Mouse (Mus musculus) testis, postnatal 10 days (tissue): ENCODE data around the gene Myo6.

Experiments used
- DNase-seq: peaks from one replicate; pipeline ENCODE4 v3.0.0; 2021; ENCODE audit warnings: low spot score

Myo6 gene

GRCm38 (mm10) chr9:80237184-80237799 is 72.5 kb downstream of the Myo6 start:
- no peak for DNase-seq

- DNase-seq = no peak
Measured at GRCm38 (mm10) chr9:80241719-80242118, 76.9 kb downstream of the Myo6 start.

GRCm38 (mm10) chr9:80252146-80252545 is 87.3 kb downstream of the Myo6 start:
- DNase-seq = no peak

- DNase-seq = no peak
Measured at GRCm38 (mm10) chr9:80253241-80253640, 88.4 kb downstream of the Myo6 start.

- DNase-seq = no peak
Measured at GRCm38 (mm10) chr9:80256561-80256960, 91.7 kb downstream of the Myo6 start.

GRCm38 (mm10) chr9:80258396-80258795 is 93.6 kb downstream of the Myo6 start:
- DNase-seq = no peak

- DNase-seq = no peak
Measured at GRCm38 (mm10) chr9:80260905-80261304, 96.1 kb downstream of the Myo6 start.

- no peak for DNase-seq
Measured at GRCm38 (mm10) chr9:80262367-80263026, 97.7 kb downstream of the Myo6 start.

GRCm38 (mm10) chr9:80266086-80266485 is 101.3 kb downstream of the Myo6 start:
- no peak for DNase-seq

- no peak for DNase-seq
Measured at GRCm38 (mm10) chr9:80266507-80266906, 101.7 kb downstream of the Myo6 start.

GRCm38 (mm10) chr9:80269596-80269995 is 104.8 kb downstream of the Myo6 start:
- no peak for DNase-seq

- DNase-seq = no peak
Measured at GRCm38 (mm10) chr9:80272951-80273350, 108.1 kb downstream of the Myo6 start.

- no peak for DNase-seq
Measured at GRCm38 (mm10) chr9:80275053-80275771, 110.4 kb downstream of the Myo6 start.

- no peak for DNase-seq
Measured at GRCm38 (mm10) chr9:80275772-80276134, 110.9 kb downstream of the Myo6 start.

GRCm38 (mm10) chr9:80277157-80277556 is 112.3 kb downstream of the Myo6 start:
- no peak for DNase-seq

- no peak for DNase-seq
Measured at GRCm38 (mm10) chr9:80277770-80278169, 112.9 kb downstream of the Myo6 start.

GRCm38 (mm10) chr9:80280724-80281123 is 115.9 kb downstream of the Myo6 start:
- no peak for DNase-seq

- DNase-seq = no peak
Measured at GRCm38 (mm10) chr9:80282426-80282825, 117.6 kb downstream of the Myo6 start.

- no peak for DNase-seq
Measured at GRCm38 (mm10) chr9:80284539-80285174, 119.8 kb downstream of the Myo6 start.

GRCm38 (mm10) chr9:80286845-80287244 is 122.0 kb downstream of the Myo6 start:
- DNase-seq = no peak

GRCm38 (mm10) chr9:80293056-80293584 is 128.3 kb downstream of the Myo6 start:
- DNase-seq = no peak

GRCm38 (mm10) chr9:80296086-80296485 is 131.3 kb downstream of the Myo6 start:
- no peak for DNase-seq

GRCm38 (mm10) chr9:80299031-80299430 is 134.2 kb downstream of the Myo6 start:
- no peak for DNase-seq
